Comparison of ENCODE assay signal across 13 mouse cellular contexts in the genomic region with DNA sequence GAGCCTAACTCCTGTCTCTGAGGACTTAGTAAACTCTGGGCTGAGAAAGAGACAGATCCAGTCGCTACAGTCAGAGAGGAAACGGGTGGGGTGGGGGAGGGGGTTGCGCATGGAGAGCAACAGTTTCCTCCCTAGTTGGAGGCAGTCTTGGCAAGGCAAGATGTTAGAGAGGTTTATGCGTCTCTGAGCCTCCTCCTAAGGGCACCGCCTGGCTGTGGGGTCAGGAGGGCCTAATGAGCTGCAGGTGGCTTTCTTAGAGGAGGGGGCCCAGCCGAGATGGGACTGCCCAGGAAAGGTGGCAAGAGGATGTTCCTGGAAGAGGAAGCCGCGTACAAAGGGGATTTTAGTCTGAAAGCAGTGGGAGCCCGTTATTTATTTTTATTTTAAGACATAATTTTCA. TPM values are rescaled to one million over a fixed set of nuclear protein-coding genes. Genes with fewer than 3 reads are reported as not detected.
DNase-seq lines count a peak whose midpoint lies in the region; ATAC-seq and TF ChIP-seq lines count a peak whose summit lies in the region.
"Had no signal": no experiment of that assay in that cellular context is flagged by ENCODE, and none has a peak within 500 bp of the region (broad histone marks: within the 10 kb centered on the region; RNA-seq: fewer than 3 reads in every experiment).

No protein-coding gene starts in this region.

- no peak overlapping the region for H3K4me3 ChIP-seq in heart, embryonic 10.5 days
- no peak overlapping the region for H3K4me3 ChIP-seq in lung, embryonic 14.5 days (ENCODE audit: low read depth, low read length)
- peak overlapping the region; percentile 74; the same call in 1 of the 2 replicates for H3K4me3 ChIP-seq in E14TG2a.4 (replicated peaks; ENCODE audit: low read length)

- no peak for TF ChIP-seq CTCF in lung, embryonic 14.5 days (IDR thresholded peaks at IDR 0.05; ENCODE audit: low read depth)
- TF ChIP-seq CTCF in E14TG2a.4 (conservative IDR thresholded peaks at IDR 0.05; ENCODE audit: low read length), result no peak

- DNase-seq in heart, adult 11 months, result peak; percentile 94
- DNase-seq in heart, embryonic 10.5 days (ENCODE audit: low spot score), result no peak
- peak; percentile 22 for DNase-seq in lung, embryonic 14.5 days
- DNase-seq in lung, postnatal 25 days (ENCODE audit: low spot score), result no peak
- DNase-seq in embryo, embryonic 11 days, result peak; percentile 42
- no peak for DNase-seq in layer of hippocampus, adult 9-11 months
- DNase-seq: adrenal gland, adult 8-10 months; gastrocnemius, postnatal 10 days; kidney, adult 18-20 months; spleen, adult 18-20 months had no signal

- WGBS in heart, embryonic 10.5 days, result 11% methylated on average over 9 of the region's 9 CpGs
- WGBS in lung, embryonic 14.5 days, result 9% methylated on average over 9 of the region's 9 CpGs

- H3K9me3 ChIP-seq in heart, embryonic 10.5 days, result no peaks in the 10 kb centered on the region
- H3K9me3 ChIP-seq in lung, embryonic 14.5 days (ENCODE audit: low read depth, low read length), result no peaks in the 10 kb centered on the region
- 0 out of 2 replicates have a peak, but pooled peaks cover 3% of the 10 kb centered on the region for H3K9me3 ChIP-seq in E14TG2a.4 (ENCODE audit: low read length)

- H3K4me2 ChIP-seq in lung, embryonic 14.5 days, result peak overlapping the region; percentile 60; the same call in 1 of the 2 replicates

- no peaks in the 10 kb centered on the region for H3K36me3 ChIP-seq in heart, embryonic 10.5 days
- H3K36me3 ChIP-seq in lung, embryonic 14.5 days (ENCODE audit: insufficient read depth), result no peaks in the 10 kb centered on the region
- H3K36me3 ChIP-seq in E14TG2a.4 (ENCODE audit: insufficient read depth, low read length), result no peaks in the 10 kb centered on the region

- H3K27ac ChIP-seq in heart, embryonic 10.5 days, result no peak overlapping the region
- no peak overlapping the region for H3K27ac ChIP-seq in lung, embryonic 14.5 days (ENCODE audit: low read depth)

- H3K27me3 ChIP-seq in heart, embryonic 10.5 days (ENCODE audit: insufficient read depth, poor library complexity, severe bottlenecking), result peaks cover 62% of the 10 kb centered on the region
- peaks cover 41% of the 10 kb centered on the region for H3K27me3 ChIP-seq in lung, embryonic 14.5 days (ENCODE audit: insufficient read depth, low read length)
- peaks cover 65% of the 10 kb centered on the region for H3K27me3 ChIP-seq in E14TG2a.4 (ENCODE audit: insufficient read depth, low read length)

- ATAC-seq in lung, embryonic 14.5 days (ENCODE audit: insufficient read depth), result no peak
- ATAC-seq in erythroblast, adult 5-6 weeks (replicated peaks; ENCODE audit: low FRiP score, poor library complexity, severe bottlenecking), result no peak

- no peak overlapping the region for H3K9ac ChIP-seq in lung, embryonic 14.5 days

- peaks cover 15% of the 10 kb centered on the region for H3K4me1 ChIP-seq in heart, embryonic 10.5 days
- H3K4me1 ChIP-seq in lung, embryonic 14.5 days (ENCODE audit: insufficient read depth), result 0 out of 2 replicates have a peak, but pooled peaks cover 3% of the 10 kb centered on the region
- peaks cover 39% of the 10 kb centered on the region for H3K4me1 ChIP-seq in E14TG2a.4 (replicated peaks; ENCODE audit: low read depth, low read length)

RNA-seq across cellular contexts. Expression of a gene that starts 3.5 kb away (rescaled TPM):
- 0.15 and 0.44 TPM in 2 replicates for polyA plus RNA-seq in heart, embryonic 10.5 days (2016; fragmentation: Nextera tagmentation; extraction: Ambion mirVana)
- 3.1 and 3.9 TPM in 2 replicates for polyA plus RNA-seq in lung, embryonic 14.5 days (2014; fragmentation: Nextera tagmentation; extraction: Ambion mirVana)
- total RNA-seq in erythroblast, adult 5-6 weeks (2015; ENCODE audit: low replicate concordance), result not detected in 2 replicates
- not detected in 2 replicates for total RNA-seq in erythroblast, adult 5-6 weeks (2017; ENCODE audit: low replicate concordance)
- total RNA-seq: common myeloid progenitor, adult 5-6 weeks had no signal

Comparison
In these comparisons a context has a peak if more than half of its experiments do, and no peak if none do; other contexts are left out.
1. DNase-seq: peak in heart, adult 11 months (single experiment), lung, embryonic 14.5 days (single experiment) and embryo, embryonic 11 days (single experiment); none in heart, embryonic 10.5 days (single experiment), lung, postnatal 25 days (single experiment) and layer of hippocampus, adult 9-11 months (single experiment).